Mouse (Mus musculus) liver, embryonic 16.5 days (tissue): ENCODE results near the gene Klkb1. TPM values are rescaled to one million over a fixed set of nuclear protein-coding genes. Genes with fewer than 3 reads are reported as not detected.

Source experiments
- ATAC-seq: fragments of 200-750 bp; cut with Nextera tagmentation; 2 replicates; pipeline ENCODE4 v1.8.0; 2017; ENCODE audit warnings: low read depth, mild to moderate bottlenecking, moderate number of reproducible peaks, moderate library complexity
- H3K27ac ChIP-seq: fragments of 300-500 bp; sonication (generic); 2 replicates; pipeline ENCODE4 v1.5.1; 2014; ENCODE audit warnings: mild to moderate bottlenecking, low read length
- H3K27me3 ChIP-seq: fragments of 300-500 bp; sonication (generic); 2 replicates; pipeline ENCODE4 v1.6.1; 2014; ENCODE audit warnings: low read depth, low read length, mixed read lengths; ENCODE audit not compliant: control insufficient read depth, insufficient read depth
- H3K36me3 ChIP-seq: fragments of 300-500 bp; sonication (generic); 2 replicates; pipeline ENCODE4 v1.6.1; 2014; ENCODE audit warnings: mild to moderate bottlenecking; ENCODE audit not compliant: control insufficient read depth, insufficient read depth
- H3K4me1 ChIP-seq: fragments of 300-500 bp; sonication (generic); 2 replicates; pipeline ENCODE4 v1.6.1; 2014; ENCODE audit warnings: low read depth, low read length, mixed read lengths; ENCODE audit not compliant: control insufficient read depth
- H3K4me2 ChIP-seq: fragments of 300-500 bp; sonication (generic); 2 replicates; pipeline ENCODE4 v1.6.1; 2014; ENCODE audit warnings: low read depth, low read length, mixed read lengths
- H3K4me3 ChIP-seq: fragments of 300-500 bp; sonication (generic); 2 replicates; pipeline ENCODE4 v1.5.1; 2014; ENCODE audit warnings: low read depth, mild to moderate bottlenecking, low read length
- H3K9ac ChIP-seq: fragments of 300-500 bp; sonication (generic); 2 replicates; pipeline ENCODE4 v1.6.1; 2014; ENCODE audit warnings: low read depth, low read length
- H3K9me3 ChIP-seq: fragments of 300-500 bp; sonication (generic); replicated peaks from 2 replicates; pipeline ENCODE4 v1.6.1; 2016; ENCODE audit warnings: low read length; ENCODE audit not compliant: control insufficient read depth
- WGBS: fragments of 180-500 bp; shearing (Covaris S2); extraction: QIAGEN DNeasy Blood & Tissue Kit; methylation state at CpG from one replicate; pipeline ENCODE4 v1.1.7; 2014; ENCODE audit not compliant: insufficient replicate concordance; 5-methylcytosine and 5-hydroxymethylcytosine counted together
- polyA plus RNA-seq: library from polyadenylated mRNA; unstranded; fragments of >200 nt; fragmentation: Nextera tagmentation; extraction: Ambion mirVana; gene quantifications from 2 replicates; pipeline ENCODE4 v1.2.1, GENCODE M21; 2015

The Klkb1 gene
- polyA plus RNA-seq, 1 experiment from 2014 or later: 18.1 TPM

DNA sequence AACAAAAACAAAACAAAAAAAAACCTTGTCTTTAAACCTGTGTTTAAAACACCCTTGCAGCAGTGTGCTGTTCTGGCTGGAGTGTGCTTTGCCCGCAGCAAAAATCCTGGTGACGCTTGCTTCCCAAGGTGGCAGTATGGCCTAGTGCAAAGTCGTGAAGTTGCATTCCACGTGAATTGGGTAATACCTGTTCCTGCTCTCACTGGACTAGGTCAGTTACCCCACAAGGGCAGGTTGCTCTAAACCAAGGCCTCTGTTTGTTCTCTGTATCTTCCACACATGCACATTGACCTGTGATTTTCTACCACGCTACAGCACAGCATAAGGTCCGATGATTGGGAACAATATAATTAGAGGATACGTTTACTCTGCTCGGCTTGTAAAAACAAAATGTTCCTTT lies 13.0 kb downstream of the Klkb1 start:
- 51% methylated on average over 8 of the region's 8 CpGs for WGBS
- Histone ChIP-seq H3K9me3 (no peaks in the 10 kb centered on the region), H3K4me2 (no peak overlapping the region), H3K4me3 (no peak overlapping the region), H3K4me1 (no peaks in the 10 kb centered on the region), H3K36me3 (no peaks in the 10 kb centered on the region; the same call in 1 of the 2 replicates), H3K9ac (no peak overlapping the region), H3K27ac (peak overlapping the region; percentile 66), H3K27me3 (no peaks in the 10 kb centered on the region)
- ATAC-seq: peak; percentile 92

DNA sequence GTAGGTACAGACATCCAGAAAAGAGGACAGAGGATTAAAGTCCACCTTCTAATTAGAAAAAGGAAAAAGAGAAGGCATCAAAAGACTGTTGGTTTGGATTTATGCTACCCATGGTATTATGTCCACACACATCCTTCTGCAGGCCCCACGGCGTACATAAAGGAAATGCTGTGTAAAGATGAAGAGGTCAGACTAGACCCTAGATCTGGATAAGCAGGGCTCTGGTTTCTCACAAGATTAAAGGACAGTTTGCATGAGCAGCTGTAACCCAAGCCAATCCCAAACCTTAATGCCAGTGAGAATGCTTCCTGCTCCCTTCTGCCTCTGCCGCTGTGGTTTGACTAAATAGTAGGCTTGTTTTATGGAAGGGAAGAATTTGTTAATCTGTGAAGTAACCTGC lies 17.2 kb downstream of the Klkb1 start:
- Histone ChIP-seq H3K27ac (no peak overlapping the region), H3K36me3 (no peaks in the 10 kb centered on the region; the same call in 1 of the 2 replicates), H3K9me3 (no peaks in the 10 kb centered on the region), H3K4me3 (no peak overlapping the region), H3K9ac (no peak overlapping the region), H3K27me3 (no peaks in the 10 kb centered on the region), H3K4me1 (no peaks in the 10 kb centered on the region), H3K4me2 (no peak overlapping the region)
- 53% methylated on average over 3 of the region's 3 CpGs for WGBS
- ATAC-seq: no peak

DNA sequence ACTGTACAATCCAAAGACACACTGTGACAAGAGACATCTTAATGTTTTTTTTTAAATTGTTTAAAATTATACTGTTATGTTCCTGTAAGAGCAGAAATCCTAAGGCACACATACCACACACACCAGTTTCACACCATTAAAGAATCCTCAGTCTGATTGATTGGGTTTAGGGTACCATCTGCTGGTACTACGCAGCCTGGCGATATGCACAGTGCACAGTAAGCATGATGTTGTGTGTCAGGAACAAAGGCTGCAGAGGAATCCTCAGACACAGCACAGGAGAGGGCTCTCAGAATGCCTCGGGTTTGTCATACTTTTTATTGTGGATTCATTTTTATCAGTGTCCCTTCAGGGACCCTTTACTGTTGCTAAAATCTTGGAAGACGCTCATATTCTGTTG lies 20.3 kb downstream of the Klkb1 start:
- WGBS: 72% methylated on average over 4 of the region's 4 CpGs
- Histone ChIP-seq H3K36me3 (no peaks in the 10 kb centered on the region; the same call in 1 of the 2 replicates), H3K4me3 (no peak overlapping the region), H3K27me3 (no peaks in the 10 kb centered on the region), H3K4me2 (no peak overlapping the region), H3K9me3 (no peaks in the 10 kb centered on the region), H3K27ac (no peak overlapping the region), H3K9ac (no peak overlapping the region), H3K4me1 (no peaks in the 10 kb centered on the region)
- ATAC-seq: no peak

DNA sequence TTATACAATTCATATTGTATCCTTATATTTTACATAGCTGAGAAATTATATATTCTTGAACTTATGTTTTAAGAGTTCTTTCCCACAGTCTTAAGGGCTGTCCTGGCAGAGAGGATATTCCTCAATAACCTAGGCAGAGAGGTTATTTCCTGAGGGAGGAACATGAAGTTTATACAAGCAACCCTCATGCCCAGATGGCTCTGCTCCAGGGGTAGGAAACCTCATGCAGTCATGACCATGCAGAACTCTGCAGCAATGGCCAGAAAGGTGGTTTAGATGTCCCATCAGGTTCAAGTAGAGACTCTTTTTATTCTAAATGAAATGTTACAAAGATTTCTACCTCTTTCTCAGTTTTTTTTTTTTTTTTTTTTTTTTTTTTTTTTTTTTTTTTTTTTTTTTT lies 25.6 kb downstream of the Klkb1 start:
- H3K27ac ChIP-seq: no peak overlapping the region
- ATAC-seq: no peak

DNA sequence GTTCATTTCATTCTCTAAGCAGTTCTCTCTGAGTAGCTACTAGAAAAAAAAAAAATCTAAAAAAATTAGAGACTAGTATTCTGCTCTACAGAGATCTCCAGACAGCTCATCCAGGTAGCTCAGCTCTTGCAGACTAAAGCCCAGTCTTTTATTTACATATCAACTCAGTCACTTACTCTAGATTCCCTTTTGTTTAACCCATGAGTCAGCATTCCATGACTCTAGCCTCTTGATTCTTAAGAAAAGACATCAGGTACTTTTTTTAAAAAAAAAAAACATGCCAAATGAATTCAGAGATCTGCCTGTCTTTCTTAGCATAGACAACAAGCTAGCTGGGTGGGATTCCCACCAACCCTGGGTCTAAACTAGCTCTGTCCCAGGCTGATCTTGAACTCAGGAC lies 26.2 kb downstream of the Klkb1 start:
- Histone ChIP-seq H3K36me3 (no peaks in the 10 kb centered on the region), H3K4me2 (no peak overlapping the region), H3K4me1 (no peaks in the 10 kb centered on the region; the same call in 1 of the 2 replicates), H3K9me3 (no peaks in the 10 kb centered on the region), H3K27ac (no peak overlapping the region), H3K4me3 (no peak overlapping the region), H3K9ac (no peak overlapping the region), H3K27me3 (no peaks in the 10 kb centered on the region)
- ATAC-seq: no peak

More for the DNA sequence above, 25.6 kb downstream of the Klkb1 start:
- H3K4me3 ChIP-seq: no peak overlapping the region
- no peaks in the 10 kb centered on the region for H3K9me3 ChIP-seq
- H3K9ac ChIP-seq: no peak overlapping the region
- H3K27me3 ChIP-seq: no peaks in the 10 kb centered on the region
- no peak overlapping the region for H3K4me2 ChIP-seq
- H3K4me1 ChIP-seq: no peaks in the 10 kb centered on the region; the same call in 1 of the 2 replicates
- H3K36me3 ChIP-seq: no peaks in the 10 kb centered on the region

DNA sequence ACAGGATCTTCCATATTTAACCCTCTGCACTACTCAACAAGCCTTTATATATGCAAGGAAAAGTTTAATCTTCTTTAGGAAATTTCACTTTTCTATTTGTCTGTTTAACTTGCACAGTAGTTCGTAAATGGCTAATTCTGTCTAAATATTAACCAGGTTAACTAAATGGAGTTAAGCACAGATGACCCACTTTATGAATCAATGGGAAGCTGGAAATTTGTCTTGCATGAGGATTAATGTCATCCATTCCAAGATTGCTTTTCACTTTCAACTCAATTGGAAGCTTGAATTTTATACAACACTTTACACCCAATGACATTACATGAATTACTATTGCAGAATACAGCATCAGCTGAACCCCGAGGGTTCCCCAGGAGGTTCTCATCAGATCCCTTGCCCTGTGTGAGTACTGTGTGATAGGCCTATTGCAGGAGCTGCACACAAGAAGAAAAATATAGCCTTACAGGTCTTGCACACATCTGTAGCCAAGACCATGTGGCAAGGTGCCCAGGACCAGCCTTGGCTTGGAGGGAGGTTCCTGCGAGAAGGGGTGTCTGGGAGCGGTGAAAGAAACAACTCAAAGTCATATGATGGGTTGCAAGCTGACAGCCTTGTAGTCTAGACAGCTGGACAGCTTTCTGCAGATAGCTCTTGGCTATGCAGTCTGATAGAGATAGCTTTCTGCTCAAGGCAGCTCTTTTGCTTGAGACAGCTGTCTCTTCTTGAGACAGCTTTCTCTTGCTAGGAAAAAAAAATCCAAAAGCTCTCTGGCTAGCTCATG lies 26.9 kb downstream of the Klkb1 start:
- no peaks in the 10 kb centered on the region for H3K9me3 ChIP-seq
- H3K36me3 ChIP-seq: no peaks in the 10 kb centered on the region
- no peak for ATAC-seq
- H3K4me1 ChIP-seq: no peaks in the 10 kb centered on the region; the same call in 1 of the 2 replicates
- H3K27me3 ChIP-seq: no peaks in the 10 kb centered on the region
- H3K27ac ChIP-seq: peak overlapping the region; percentile 66; the same call in 1 of the 2 replicates
- H3K4me3 ChIP-seq: no peak overlapping the region
- no peak overlapping the region for H3K9ac ChIP-seq
- H3K4me2 ChIP-seq: no peak overlapping the region
- WGBS: 58% methylated on average over 4 of the region's 4 CpGs

DNA sequence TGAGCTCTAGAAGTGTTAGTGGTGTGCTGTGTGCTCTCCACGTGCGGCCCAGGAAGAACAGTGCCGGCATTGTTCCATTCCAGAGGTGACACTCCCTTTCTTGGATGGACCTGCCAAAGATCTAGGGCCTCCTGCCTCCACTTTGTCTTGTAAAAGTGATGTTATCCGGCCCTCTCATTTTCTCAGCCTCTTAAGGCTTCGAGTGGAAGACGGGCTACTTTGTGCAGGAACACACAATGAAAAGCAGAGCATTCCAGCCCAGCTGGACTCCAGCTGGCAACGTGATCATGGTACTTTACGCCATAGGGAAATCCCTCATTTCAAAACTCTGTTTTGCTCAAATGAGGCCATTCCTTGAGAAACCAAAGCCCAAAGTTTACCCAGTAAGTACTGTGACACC lies 27.7 kb downstream of the Klkb1 start:
- H3K9ac ChIP-seq: no peak overlapping the region
- no peaks in the 10 kb centered on the region for H3K36me3 ChIP-seq
- ATAC-seq: no peak
- H3K9me3 ChIP-seq: no peaks in the 10 kb centered on the region
- 64% methylated on average over 8 of the region's 8 CpGs for WGBS
- no peak overlapping the region for H3K4me2 ChIP-seq
- no peak overlapping the region for H3K4me3 ChIP-seq
- H3K27ac ChIP-seq: peak overlapping the region; percentile 48
- no peaks in the 10 kb centered on the region; the same call in 1 of the 2 replicates for H3K4me1 ChIP-seq
- no peaks in the 10 kb centered on the region for H3K27me3 ChIP-seq

DNA sequence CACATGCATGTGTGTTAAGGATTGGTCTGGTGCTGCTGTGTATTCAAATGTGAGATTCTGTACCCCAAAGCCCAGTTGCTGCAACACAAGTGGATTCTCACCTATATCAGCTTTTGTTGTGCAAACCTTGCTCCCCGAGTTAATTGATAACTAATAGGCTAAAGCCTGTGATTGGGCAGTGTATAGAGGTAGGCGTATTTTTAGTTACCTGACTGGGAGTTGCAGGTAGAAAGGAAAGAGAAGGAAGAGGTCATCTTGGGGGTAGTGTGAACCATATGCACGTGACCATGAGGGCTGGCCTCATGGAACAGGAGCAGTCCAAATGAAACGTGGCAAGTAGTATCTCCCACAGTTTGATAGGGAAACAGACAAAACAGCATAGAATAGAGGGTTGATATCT lies 29.7 kb downstream of the Klkb1 start:
- Histone ChIP-seq H3K27me3 (no peaks in the 10 kb centered on the region), H3K36me3 (no peaks in the 10 kb centered on the region), H3K4me3 (no peak overlapping the region), H3K4me2 (no peak overlapping the region), H3K9me3 (no peaks in the 10 kb centered on the region), H3K4me1 (no peaks in the 10 kb centered on the region; the same call in 1 of the 2 replicates), H3K27ac (peak overlapping the region; percentile 80), H3K9ac (no peak overlapping the region)
- 37% methylated on average over 4 of the region's 4 CpGs for whole genome bisulfite sequencing
- ATAC-seq: peak; percentile 86

DNA sequence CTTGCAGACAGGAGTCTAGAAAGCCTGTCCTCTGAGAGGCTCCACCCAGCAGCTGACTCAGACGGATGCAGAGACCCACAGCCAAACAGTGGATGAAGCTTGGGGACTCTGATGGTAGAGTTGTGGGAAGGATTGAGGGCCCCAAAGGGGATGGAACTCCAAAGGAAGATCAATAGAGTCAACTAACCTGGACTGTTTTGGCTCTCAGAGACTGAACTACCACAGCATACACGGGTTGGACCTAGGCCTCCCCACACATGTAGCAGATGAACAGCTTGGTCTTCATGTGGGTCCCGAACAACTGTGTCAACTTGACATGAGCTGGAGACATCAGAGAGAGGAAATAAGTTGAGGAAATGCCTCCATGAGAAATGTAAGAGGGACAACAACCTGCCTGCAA lies 31.8 kb downstream of the Klkb1 start:
- no peak overlapping the region for H3K4me3 ChIP-seq
- H3K4me1 ChIP-seq: no peaks in the 10 kb centered on the region
- H3K27ac ChIP-seq: peak overlapping the region; percentile 80
- no peak for ATAC-seq
- WGBS: 49% methylated on average over 3 of the region's 3 CpGs
- H3K9me3 ChIP-seq: no peaks in the 10 kb centered on the region
- H3K36me3 ChIP-seq: no peaks in the 10 kb centered on the region
- H3K27me3 ChIP-seq: no peaks in the 10 kb centered on the region
- H3K9ac ChIP-seq: no peak overlapping the region
- no peak overlapping the region for H3K4me2 ChIP-seq
